ENCODE assay signal across 26 mouse cellular contexts in genomic region chr17:48556223-48556962, GRCm38 (mm10).
A peak's percentile ranks its signal among the peaks of the same experiment; 100 is the strongest.
DNase-seq lines count a peak whose midpoint lies in the region; ATAC-seq and TF ChIP-seq lines count a peak whose summit lies in the region.
"Had no signal": no experiment of that assay in that cellular context is flagged by ENCODE, and none has a peak within 500 bp of the region (broad histone marks: within the 10 kb centered on the region; RNA-seq: fewer than 3 reads in every experiment).

No protein-coding gene starts in this region.

- H3K27ac ChIP-seq in intestine, embryonic 14.5 days (ENCODE audit: low read depth), result no peak overlapping the region
- H3K27ac ChIP-seq in intestine, postnatal 0 days (ENCODE audit: low read depth, low read length), result no peak overlapping the region
- no peak overlapping the region for H3K27ac ChIP-seq in thymus, adult 2 months (ENCODE audit: control insufficient read depth, insufficient read depth, low read length)
- no peak overlapping the region for H3K27ac ChIP-seq in heart, embryonic 11.5 days (ENCODE audit: low read depth, low read length)
- H3K27ac ChIP-seq: embryonic facial prominence, embryonic 10.5 days; embryonic facial prominence, embryonic 15.5 days; forebrain, embryonic 12.5 days; hindbrain, embryonic 14.5 days; liver, embryonic 12.5 days; midbrain, embryonic 12.5 days had no signal

- TF ChIP-seq CTCF in intestine, postnatal 0 days (IDR thresholded peaks at IDR 0.05; ENCODE audit: low read depth), result no peak
- no peak for TF ChIP-seq CTCF in brain, embryonic 14.5 days (IDR thresholded peaks at IDR 0.05; ENCODE audit: borderline replicate concordance, extremely low read depth, insufficient read depth, insufficient read length)
- no peak for TF ChIP-seq CTCF in thymus, adult 2 months (IDR thresholded peaks at IDR 0.05; ENCODE audit: borderline replicate concordance, control insufficient read depth, extremely low read depth, insufficient read depth, low read length, poor library complexity)

- peak; percentile 54 for DNase-seq in intestine, embryonic 14.5 days (ENCODE audit: low spot score)
- peak; percentile 25 for DNase-seq in brain, embryonic 14.5 days (ENCODE audit: low read depth)
- peak; percentile 69 for DNase-seq in kidney, adult 9 months
- DNase-seq in kidney, postnatal 10 days, result peak; percentile 37
- no peak for DNase-seq in cerebellum, adult 9-10 months
- DNase-seq in thymus, adult 2 months, result no peak
- DNase-seq: adrenal gland, postnatal 10 days; cerebellum, adult 11 months; forebrain, postnatal 0 days; gastrocnemius, postnatal 10 days; heart, postnatal 36 days; left cerebral cortex, postnatal 4 days; liver, postnatal 0 days; lung, postnatal 4 days; spleen, adult 18-20 months; thymus, postnatal 36 days had no signal

- ATAC-seq in intestine, embryonic 14.5 days (replicated peaks; ENCODE audit: low FRiP score, low TSS enrichment, low read depth), result no peak
- ATAC-seq in intestine, postnatal 0 days, result no peak
- no peak for ATAC-seq in heart, embryonic 11.5 days (replicated peaks; ENCODE audit: insufficient number of reproducible peaks, low FRiP score, low TSS enrichment)
- ATAC-seq: forebrain, postnatal 0 days; liver, embryonic 12.5 days; liver, postnatal 0 days; Patski had no signal

- no peaks in the 10 kb centered on the region for H3K4me1 ChIP-seq in intestine, embryonic 14.5 days (replicated peaks; ENCODE audit: control insufficient read depth, insufficient read depth, low read length)
- H3K4me1 ChIP-seq in intestine, postnatal 0 days (replicated peaks; ENCODE audit: control insufficient read depth, insufficient read depth, low read length), result no peaks in the 10 kb centered on the region
- no peaks in the 10 kb centered on the region for H3K4me1 ChIP-seq in thymus, adult 2 months (replicated peaks; ENCODE audit: control insufficient read depth, insufficient read depth, low read length)
- H3K4me1 ChIP-seq in heart, embryonic 11.5 days (ENCODE audit: control insufficient read depth, insufficient read depth, low read length), result no peaks in the 10 kb centered on the region
- H3K4me1 ChIP-seq: embryonic facial prominence, embryonic 15.5 days; forebrain, embryonic 12.5 days; liver, embryonic 12.5 days; megakaryocyte, embryonic 14.5 days; midbrain, embryonic 12.5 days had no signal

- H3K4me2 ChIP-seq in intestine, embryonic 14.5 days (ENCODE audit: low read length), result no peak overlapping the region
- H3K4me2 ChIP-seq in intestine, postnatal 0 days (replicated peaks; ENCODE audit: low read depth), result no peak overlapping the region
- no peak overlapping the region for H3K4me2 ChIP-seq in heart, embryonic 11.5 days
- H3K4me2 ChIP-seq: embryonic facial prominence, embryonic 15.5 days; forebrain, embryonic 12.5 days; hindbrain, embryonic 14.5 days; liver, embryonic 12.5 days; midbrain, embryonic 12.5 days had no signal

- no peak overlapping the region for H3K4me3 ChIP-seq in intestine, embryonic 14.5 days (ENCODE audit: low read depth, low read length)
- H3K4me3 ChIP-seq in intestine, postnatal 0 days (ENCODE audit: low read depth, low read length), result no peak overlapping the region
- no peak overlapping the region for H3K4me3 ChIP-seq in thymus, adult 2 months (ENCODE audit: control insufficient read depth, insufficient read depth, low read length)
- H3K4me3 ChIP-seq in heart, embryonic 11.5 days (ENCODE audit: low read depth, low read length), result no peak overlapping the region
- H3K4me3 ChIP-seq: embryonic facial prominence, embryonic 10.5 days; embryonic facial prominence, embryonic 15.5 days; forebrain, embryonic 12.5 days; liver, embryonic 12.5 days; megakaryocyte, embryonic 14.5 days; midbrain, embryonic 12.5 days had no signal

- no peaks in the 10 kb centered on the region for H3K36me3 ChIP-seq in intestine, embryonic 14.5 days (ENCODE audit: control insufficient read depth, insufficient read depth, low read length)
- peaks cover 4% of the 10 kb centered on the region; the same call in 1 of the 2 replicates for H3K36me3 ChIP-seq in intestine, postnatal 0 days (ENCODE audit: control insufficient read depth, insufficient read depth)
- H3K36me3 ChIP-seq in thymus, adult 2 months (ENCODE audit: control insufficient read depth, insufficient read depth, low read length), result no peaks in the 10 kb centered on the region
- H3K36me3 ChIP-seq in heart, embryonic 11.5 days (ENCODE audit: control insufficient read depth, insufficient read depth, low read length), result no peaks in the 10 kb centered on the region
- H3K36me3 ChIP-seq: embryonic facial prominence, embryonic 10.5 days; embryonic facial prominence, embryonic 15.5 days; forebrain, embryonic 12.5 days; liver, embryonic 12.5 days; midbrain, embryonic 12.5 days had no signal

- no peak overlapping the region for H3K9ac ChIP-seq in intestine, embryonic 14.5 days (ENCODE audit: low read length)
- H3K9ac ChIP-seq in intestine, postnatal 0 days (ENCODE audit: low read depth, low read length), result no peak overlapping the region
- H3K9ac ChIP-seq in heart, embryonic 11.5 days (ENCODE audit: low read depth, low read length), result no peak overlapping the region
- H3K9ac ChIP-seq: embryonic facial prominence, embryonic 15.5 days; forebrain, embryonic 12.5 days; forebrain, postnatal 0 days; hindbrain, embryonic 14.5 days; liver, embryonic 12.5 days; liver, postnatal 0 days; midbrain, embryonic 12.5 days had no signal

- no peaks in the 10 kb centered on the region for H3K27me3 ChIP-seq in intestine, embryonic 14.5 days (replicated peaks; ENCODE audit: control insufficient read depth, insufficient read depth, low read length)
- no peaks in the 10 kb centered on the region for H3K27me3 ChIP-seq in intestine, postnatal 0 days (replicated peaks; ENCODE audit: control insufficient read depth, insufficient read depth, low read length)
- no peaks in the 10 kb centered on the region for H3K27me3 ChIP-seq in thymus, adult 2 months (ENCODE audit: control insufficient read depth, insufficient read depth, low read length)
- peaks cover 5% of the 10 kb centered on the region; the same call in 1 of the 2 replicates for H3K27me3 ChIP-seq in heart, embryonic 11.5 days (ENCODE audit: control insufficient read depth, insufficient read depth, low read length)
- H3K27me3 ChIP-seq: embryonic facial prominence, embryonic 15.5 days; forebrain, embryonic 12.5 days; liver, embryonic 12.5 days; megakaryocyte, embryonic 14.5 days; midbrain, embryonic 12.5 days had no signal

- 22% methylated on average over 9 of the region's 9 CpGs for WGBS in intestine, embryonic 14.5 days
- 18% methylated on average over 9 of the region's 9 CpGs for WGBS in intestine, postnatal 0 days
- 65% methylated on average over 9 of the region's 9 CpGs for WGBS in thymus, adult 2 months
- WGBS in heart, embryonic 11.5 days (ENCODE audit: insufficient replicate concordance), result 27% methylated on average over 9 of the region's 9 CpGs

- TF ChIP-seq POLR2A in brain, embryonic 14.5 days (IDR thresholded peaks at IDR 0.05; ENCODE audit: borderline replicate concordance, extremely low read depth, insufficient read depth, insufficient read length, poor library complexity, severe bottlenecking), result no peak
- no peak for TF ChIP-seq POLR2A in thymus, adult 2 months (IDR thresholded peaks at IDR 0.05; ENCODE audit: control insufficient read depth, extremely low read depth, insufficient read depth, low read length, poor library complexity)

- no peaks in the 10 kb centered on the region for H3K9me3 ChIP-seq in intestine, embryonic 14.5 days (ENCODE audit: control insufficient read depth, low read length)
- H3K9me3 ChIP-seq in intestine, postnatal 0 days (ENCODE audit: control insufficient read depth), result no peaks in the 10 kb centered on the region
- no peaks in the 10 kb centered on the region for H3K9me3 ChIP-seq in heart, embryonic 11.5 days (replicated peaks; ENCODE audit: control insufficient read depth, low read length)
- H3K9me3 ChIP-seq: embryonic facial prominence, embryonic 10.5 days; embryonic facial prominence, embryonic 15.5 days; forebrain, embryonic 12.5 days; liver, embryonic 12.5 days; midbrain, embryonic 12.5 days had no signal

Comparison
In these comparisons a context has a peak if more than half of its experiments do, and no peak if none do; other contexts are left out.
1. DNase-seq: peak in intestine, embryonic 14.5 days (single experiment), brain, embryonic 14.5 days (single experiment), kidney, adult 9 months (single experiment) and kidney, postnatal 10 days (single experiment); none in cerebellum, adult 9-10 months (single experiment) and thymus, adult 2 months (single experiment).